Comparison of ENCODE assay signal across 18 mouse cellular contexts in the genomic region with DNA sequence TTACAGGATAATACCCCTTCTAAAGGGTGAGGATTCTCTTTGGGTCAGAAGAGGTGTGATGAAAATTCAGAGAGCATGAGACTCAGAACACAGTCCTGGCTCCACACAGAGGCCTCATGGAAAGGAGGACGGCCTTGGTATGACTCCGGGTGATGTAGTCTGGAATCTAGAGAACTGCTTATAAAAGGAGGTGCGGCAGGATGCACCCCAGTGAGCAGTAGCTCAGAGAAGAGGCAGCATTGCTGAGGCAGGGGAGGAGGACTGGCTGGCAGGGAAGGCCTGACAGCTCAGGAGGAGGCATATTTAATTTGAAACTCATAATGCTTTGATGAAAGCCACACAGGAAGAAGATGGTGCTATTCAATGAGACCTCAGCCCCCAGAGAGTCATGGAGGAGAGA.
"Had no signal": no experiment of that assay in that cellular context is flagged by ENCODE, and none has a peak within 500 bp of the region (broad histone marks: within the 10 kb centered on the region; RNA-seq: fewer than 3 reads in every experiment).

No protein-coding gene starts in this region.

- DNase-seq: lung, adult 18-20 months; lung, embryonic 14.5 days; lung, postnatal 10 days; lung, postnatal 4 days; retina, postnatal 1 day; right cerebral cortex, adult 18-20 months; right cerebral cortex, postnatal 25 days; right cerebral cortex, postnatal 4 days; spleen, adult 18-20 months; thymus, adult 18-20 months; thymus, postnatal 14 days; thymus, postnatal 36 days had no signal

- H3K36me3 ChIP-seq: midbrain, embryonic 13.5 days; midbrain, embryonic 15.5 days; neural tube, embryonic 12.5 days had no signal

- ATAC-seq: midbrain, embryonic 13.5 days; midbrain, embryonic 15.5 days had no signal

- H3K27me3 ChIP-seq: megakaryocyte, embryonic 14.5 days; midbrain, embryonic 13.5 days; midbrain, embryonic 15.5 days; neural tube, embryonic 12.5 days had no signal

- H3K9ac ChIP-seq: lung, embryonic 14.5 days; midbrain, embryonic 13.5 days; midbrain, embryonic 15.5 days; neural tube, embryonic 12.5 days had no signal

- H3K4me3 ChIP-seq: megakaryocyte, embryonic 14.5 days; midbrain, embryonic 13.5 days; midbrain, embryonic 15.5 days; myocyte; neural tube, embryonic 12.5 days had no signal

- H3K9me3 ChIP-seq: megakaryocyte, embryonic 14.5 days; midbrain, embryonic 13.5 days; midbrain, embryonic 15.5 days; neural tube, embryonic 12.5 days had no signal

- H3K4me1 ChIP-seq: midbrain, embryonic 13.5 days; midbrain, embryonic 15.5 days; neural tube, embryonic 12.5 days had no signal

- H3K4me2 ChIP-seq: lung, embryonic 14.5 days; midbrain, embryonic 11.5 days; midbrain, embryonic 13.5 days; midbrain, embryonic 15.5 days; neural tube, embryonic 12.5 days had no signal

- H3K27ac ChIP-seq: midbrain, embryonic 13.5 days; midbrain, embryonic 15.5 days; neural tube, embryonic 12.5 days had no signal
